Mouse (Mus musculus): Measurements from ENCODE around the gene Krt84. TPM values are rescaled to one million over a fixed set of nuclear protein-coding genes. Genes with fewer than 3 reads are reported as not detected.

Gene Krt84
- polyA plus RNA-seq (2014; fragmentation: Nextera tagmentation; extraction: Ambion mirVana), result not detected in 2 replicates

GRCm38 (mm10) chr15:101532720-101533119 is at the start of gene Krt84:
Gene Krt84 (minus strand): TSS chr15:101532820.
- ATAC-seq (ENCODE audit: insufficient number of reproducible peaks, insufficient read depth, low FRiP score, low read depth), result no peak
- no peaks in the 10 kb centered on the region for H3K9me3 ChIP-seq (ENCODE audit: control insufficient read depth, low read length)
- H3K36me3 ChIP-seq (ENCODE audit: control insufficient read depth, insufficient read depth, low read length), result no peaks in the 10 kb centered on the region
- H3K9ac ChIP-seq (ENCODE audit: low read length), result no peak within 1 kb of the TSS
- H3K4me3 ChIP-seq (ENCODE audit: control insufficient read depth in 1 of 2, insufficient read depth in 1 of 2, low read depth in 1 of 2, low read length in 2 of 2), result no peak within 1 kb of the TSS
- no peak within 1 kb of the TSS for H3K27ac ChIP-seq (replicated peaks in 1 of 2; ENCODE audit: control insufficient read depth in 1 of 2, insufficient read depth in 1 of 2, low read depth in 2 of 2, low read length in 2 of 2)
- H3K4me1 ChIP-seq (ENCODE audit: control insufficient read depth in 2 of 2, insufficient read depth in 2 of 2, low read length in 2 of 2), result no peaks in the 10 kb centered on the region
- H3K4me2 ChIP-seq (ENCODE audit: low read length), result no peak within 1 kb of the TSS
- 76% methylated on average over 7 of the region's 7 CpGs for WGBS
- H3K27me3 ChIP-seq (ENCODE audit: control insufficient read depth, insufficient read depth, low read length), result peaks cover 2% of the 10 kb centered on the region; the same call in 1 of the 2 replicates

- H3K27me3 ChIP-seq (ENCODE audit: control insufficient read depth, insufficient read depth, low read length), result no peaks in the 10 kb centered on the region
- H3K27ac ChIP-seq (replicated peaks in 1 of 2; ENCODE audit: control insufficient read depth in 1 of 2, insufficient read depth in 1 of 2, low read depth in 2 of 2, low read length in 2 of 2), result no peak overlapping the region
- H3K4me2 ChIP-seq (ENCODE audit: low read length), result no peak overlapping the region
- no peaks in the 10 kb centered on the region for H3K4me1 ChIP-seq (ENCODE audit: control insufficient read depth in 2 of 2, insufficient read depth in 2 of 2, low read length in 2 of 2)
- no peaks in the 10 kb centered on the region for H3K36me3 ChIP-seq (ENCODE audit: control insufficient read depth, insufficient read depth, low read length)
- no peak for ATAC-seq (ENCODE audit: insufficient number of reproducible peaks, insufficient read depth, low FRiP score, low read depth)
- 67% methylated on average over 3 of the region's 3 CpGs for WGBS
- no peak overlapping the region for H3K9ac ChIP-seq (ENCODE audit: low read length)
- H3K4me3 ChIP-seq (ENCODE audit: control insufficient read depth in 1 of 2, insufficient read depth in 1 of 2, low read depth in 1 of 2, low read length in 2 of 2), result no peak overlapping the region
- no peaks in the 10 kb centered on the region for H3K9me3 ChIP-seq (ENCODE audit: control insufficient read depth, low read length)
Measured at GRCm38 (mm10) chr15:101581701-101582100, 49.1 kb upstream of the Krt84 start.

GRCm38 (mm10) chr15:101575506-101575905 is 42.9 kb upstream of the Krt84 start:
- ATAC-seq (ENCODE audit: insufficient number of reproducible peaks, insufficient read depth, low FRiP score, low read depth), result no peak
- no peak overlapping the region for H3K4me3 ChIP-seq (ENCODE audit: control insufficient read depth in 1 of 2, insufficient read depth in 1 of 2, low read depth in 1 of 2, low read length in 2 of 2)
- 62% methylated on average over 5 of the region's 5 CpGs for WGBS
- H3K4me1 ChIP-seq (ENCODE audit: control insufficient read depth in 2 of 2, insufficient read depth in 2 of 2, low read length in 2 of 2), result no peaks in the 10 kb centered on the region
- H3K4me2 ChIP-seq (ENCODE audit: low read length), result no peak overlapping the region
- no peaks in the 10 kb centered on the region for H3K9me3 ChIP-seq (ENCODE audit: control insufficient read depth, low read length)
- H3K27ac ChIP-seq (replicated peaks in 1 of 2; ENCODE audit: control insufficient read depth in 1 of 2, insufficient read depth in 1 of 2, low read depth in 2 of 2, low read length in 2 of 2), result no peak overlapping the region
- no peak overlapping the region for H3K9ac ChIP-seq (ENCODE audit: low read length)
- H3K27me3 ChIP-seq (ENCODE audit: control insufficient read depth, insufficient read depth, low read length), result peaks cover 12% of the 10 kb centered on the region
- H3K36me3 ChIP-seq (ENCODE audit: control insufficient read depth, insufficient read depth, low read length), result no peaks in the 10 kb centered on the region

DNA sequence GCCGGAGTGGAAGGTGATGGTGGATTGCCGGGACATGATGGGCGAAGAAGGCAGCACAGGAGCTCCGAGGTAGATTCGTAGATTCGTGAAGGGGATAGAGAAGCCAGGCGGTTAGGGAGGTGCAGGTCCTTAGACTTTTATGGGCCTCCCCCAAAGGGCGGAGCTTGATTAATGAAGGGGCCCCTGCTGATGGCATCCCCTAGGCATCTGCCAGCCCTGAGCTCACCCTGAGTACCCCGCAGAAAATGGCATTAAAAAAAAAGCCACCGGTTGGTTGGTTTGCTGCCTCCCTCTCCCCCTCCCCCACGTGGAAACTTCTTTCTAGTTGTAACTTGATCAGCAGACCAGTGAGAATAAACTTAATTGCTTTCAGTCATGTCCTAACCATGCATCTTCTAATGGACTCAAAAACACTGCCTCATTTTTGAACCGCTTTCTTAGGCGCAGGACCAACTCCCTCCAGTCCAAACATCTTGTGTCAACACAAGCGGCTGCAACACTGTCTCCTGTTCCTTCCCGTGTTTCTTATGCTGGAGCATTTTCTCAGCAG is 41.3 kb upstream of the Krt84 start, which contains the start of gene Krt75:
Gene Krt75, minus strand, starts transcription at position 109 of the 550 bp plus-strand sequence.
- WGBS, result 62% methylated on average over 15 of the region's 15 CpGs
- H3K4me2 ChIP-seq (ENCODE audit: low read length), result no peak within 1 kb of the TSS

GRCm38 (mm10) chr15:101567780-101568179 is 35.2 kb upstream of the Krt84 start:
- ATAC-seq (ENCODE audit: insufficient number of reproducible peaks, insufficient read depth, low FRiP score, low read depth), result no peak
- no peak overlapping the region for H3K4me3 ChIP-seq (ENCODE audit: control insufficient read depth in 1 of 2, insufficient read depth in 1 of 2, low read depth in 1 of 2, low read length in 2 of 2)
- H3K9ac ChIP-seq (ENCODE audit: low read length), result no peak overlapping the region
- WGBS, result 31% methylated on average over 7 of the region's 7 CpGs
- no peak overlapping the region for H3K4me2 ChIP-seq (ENCODE audit: low read length)
- peaks cover 12% of the 10 kb centered on the region; the same call in 1 of the 2 replicates for H3K27me3 ChIP-seq (ENCODE audit: control insufficient read depth, insufficient read depth, low read length)
- no peak overlapping the region for H3K27ac ChIP-seq (replicated peaks in 1 of 2; ENCODE audit: control insufficient read depth in 1 of 2, insufficient read depth in 1 of 2, low read depth in 2 of 2, low read length in 2 of 2)
- no peaks in the 10 kb centered on the region for H3K36me3 ChIP-seq (ENCODE audit: control insufficient read depth, insufficient read depth, low read length)
- no peaks in the 10 kb centered on the region for H3K9me3 ChIP-seq (ENCODE audit: control insufficient read depth, low read length)
- H3K4me1 ChIP-seq (ENCODE audit: control insufficient read depth in 2 of 2, insufficient read depth in 2 of 2, low read length in 2 of 2), result no peaks in the 10 kb centered on the region

More for the DNA sequence above, 41.3 kb upstream of the Krt84 start, which contains the start of gene Krt75:
- no peaks in the 10 kb centered on the region for H3K36me3 ChIP-seq (ENCODE audit: control insufficient read depth, insufficient read depth, low read length)
- no peak for ATAC-seq (ENCODE audit: insufficient number of reproducible peaks, insufficient read depth, low FRiP score, low read depth)
- H3K9ac ChIP-seq (ENCODE audit: low read length), result no peak within 1 kb of the TSS
- H3K9me3 ChIP-seq (ENCODE audit: control insufficient read depth, low read length), result no peaks in the 10 kb centered on the region
- H3K4me1 ChIP-seq (ENCODE audit: control insufficient read depth in 2 of 2, insufficient read depth in 2 of 2, low read length in 2 of 2), result no peaks in the 10 kb centered on the region
- no peak within 1 kb of the TSS for H3K27ac ChIP-seq (replicated peaks in 1 of 2; ENCODE audit: control insufficient read depth in 1 of 2, insufficient read depth in 1 of 2, low read depth in 2 of 2, low read length in 2 of 2)
- H3K27me3 ChIP-seq (ENCODE audit: control insufficient read depth, insufficient read depth, low read length), result peaks cover 12% of the 10 kb centered on the region
- H3K4me3 ChIP-seq (ENCODE audit: control insufficient read depth in 1 of 2, insufficient read depth in 1 of 2, low read depth in 1 of 2, low read length in 2 of 2), result no peak within 1 kb of the TSS

DNA sequence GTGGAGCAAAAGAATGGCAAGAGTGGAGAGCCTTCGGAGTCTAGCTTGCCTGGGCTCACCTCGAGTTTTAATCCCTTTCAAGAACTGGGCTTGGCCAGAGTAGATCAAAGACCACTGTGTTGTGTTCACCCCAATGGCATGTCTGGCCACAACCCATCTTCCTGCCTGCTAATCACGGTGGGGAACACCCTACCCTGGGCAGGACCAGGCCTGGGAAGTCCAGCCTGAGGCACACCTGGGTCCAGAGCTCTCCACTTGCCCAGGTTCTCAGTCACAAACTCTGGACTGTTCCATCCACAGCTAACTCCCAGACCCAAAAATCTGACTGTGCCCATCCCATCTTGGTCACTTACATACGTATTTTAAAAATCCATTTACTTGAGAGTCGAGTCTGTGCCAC is 30.2 kb upstream of the Krt84 start, which contains the start of gene Krt90:
Gene Krt90, minus strand, starts transcription at position 101 of the 400 bp plus-strand sequence.
- H3K27ac ChIP-seq (replicated peaks in 1 of 2; ENCODE audit: control insufficient read depth in 1 of 2, insufficient read depth in 1 of 2, low read depth in 2 of 2, low read length in 2 of 2), result no peak within 1 kb of the TSS
- WGBS, result 62% methylated on average over 5 of the region's 5 CpGs
- no peaks in the 10 kb centered on the region; a peak in 1 of 4 replicates for H3K4me1 ChIP-seq (ENCODE audit: control insufficient read depth in 2 of 2, insufficient read depth in 2 of 2, low read length in 2 of 2)
- H3K9me3 ChIP-seq (ENCODE audit: control insufficient read depth, low read length), result no peaks in the 10 kb centered on the region
- 0 out of 2 replicates have a peak, but pooled peaks cover 2% of the 10 kb centered on the region for H3K27me3 ChIP-seq (ENCODE audit: control insufficient read depth, insufficient read depth, low read length)
- ATAC-seq (ENCODE audit: insufficient number of reproducible peaks, insufficient read depth, low FRiP score, low read depth), result no peak
- H3K9ac ChIP-seq (ENCODE audit: low read length), result no peak within 1 kb of the TSS
- no peaks in the 10 kb centered on the region for H3K36me3 ChIP-seq (ENCODE audit: control insufficient read depth, insufficient read depth, low read length)
- no peak within 1 kb of the TSS for H3K4me2 ChIP-seq (ENCODE audit: low read length)
- H3K4me3 ChIP-seq (ENCODE audit: control insufficient read depth in 1 of 2, insufficient read depth in 1 of 2, low read depth in 1 of 2, low read length in 2 of 2), result no peak within 1 kb of the TSS

GRCm38 (mm10) chr15:101558034-101558646 is 25.5 kb upstream of the Krt84 start:
- Histone ChIP-seq H3K4me3 (ENCODE audit: control insufficient read depth in 1 of 2, insufficient read depth in 1 of 2, low read depth in 1 of 2, low read length in 2 of 2) (no peak overlapping the region), H3K9ac (ENCODE audit: low read length) (no peak overlapping the region), H3K27ac (replicated peaks in 1 of 2; ENCODE audit: control insufficient read depth in 1 of 2, insufficient read depth in 1 of 2, low read depth in 2 of 2, low read length in 2 of 2) (no peak overlapping the region), H3K4me2 (ENCODE audit: low read length) (no peak overlapping the region), H3K27me3 (ENCODE audit: control insufficient read depth, insufficient read depth, low read length) (peaks cover 13% of the 10 kb centered on the region; the same call in 1 of the 2 replicates), H3K9me3 (ENCODE audit: control insufficient read depth, low read length) (no peaks in the 10 kb centered on the region), H3K4me1 (ENCODE audit: control insufficient read depth in 2 of 2, insufficient read depth in 2 of 2, low read length in 2 of 2) (no peaks in the 10 kb centered on the region; a peak in 1 of 4 replicates), H3K36me3 (ENCODE audit: control insufficient read depth, insufficient read depth, low read length) (no peaks in the 10 kb centered on the region)
- ATAC-seq (ENCODE audit: insufficient number of reproducible peaks, insufficient read depth, low FRiP score, low read depth), result no peak
- WGBS, result 18% methylated on average over 7 of the region's 7 CpGs

Measured in heart, embryonic 14.5 days (tissue).